Mouse (Mus musculus) spleen, postnatal 4 days (tissue): ENCODE measurements around the gene Strada.
"Not testable (repeated sequence)": the region's sequence is repeated elsewhere in the genome, so short reads cannot be mapped to it uniquely, and the experiment has no call there.

Experiments used
- DNase-seq, 2 experiments: peaks; one replicate each; pipeline ENCODE4 v3.0.0; 2022; ENCODE audit warnings: low spot score in 2 of 2

The Strada gene

GRCm38 (mm10) chr11:106156257-106156656 is 45.7 kb downstream of the Strada start:
- no peak for DNase-seq

GRCm38 (mm10) chr11:106155761-106156160 is 46.2 kb downstream of the Strada start:
- no peak for DNase-seq

GRCm38 (mm10) chr11:106154770-106155169 is 47.2 kb downstream of the Strada start:
- DNase-seq, result no peak

- no peak for DNase-seq
These were observed 47.9 kb downstream of the Strada start for GRCm38 (mm10) chr11:106154091-106154490.

GRCm38 (mm10) chr11:106152132-106152531 is 49.8 kb downstream of the Strada start:
- no peak for DNase-seq

GRCm38 (mm10) chr11:106151219-106151618 is 50.7 kb downstream of the Strada start:
- no peak for DNase-seq

GRCm38 (mm10) chr11:106134580-106135528 is 67.1 kb downstream of the Strada start:
- peak in 1 of 2 experiments; percentile 56 for DNase-seq

- no peak for DNase-seq
These were observed 69.5 kb downstream of the Strada start for GRCm38 (mm10) chr11:106132516-106132915.

- DNase-seq, result no peak
These were observed 72.5 kb downstream of the Strada start for GRCm38 (mm10) chr11:106129477-106129876.

- not testable (repeated sequence) for DNase-seq
These were observed 75.1 kb downstream of the Strada start for GRCm38 (mm10) chr11:106126727-106127373.

GRCm38 (mm10) chr11:106125827-106126226 is 76.1 kb downstream of the Strada start:
- DNase-seq, result no peak

- DNase-seq, result no peak
These were observed 77.2 kb downstream of the Strada start for GRCm38 (mm10) chr11:106124784-106125183.

- DNase-seq, result peak; percentile 33 to 63
These were observed 79.2 kb downstream of the Strada start for GRCm38 (mm10) chr11:106122736-106123135.

GRCm38 (mm10) chr11:106122221-106122620 is 79.7 kb downstream of the Strada start:
- no peak for DNase-seq
